Mouse (Mus musculus) embryonic facial prominence, embryonic 14.5 days (tissue): ENCODE results near the gene Mustn1. TPM values are rescaled to one million over a fixed set of nuclear protein-coding genes. Genes with fewer than 3 reads are reported as not detected.

Experiments
- polyA plus RNA-seq: library from polyadenylated mRNA; unstranded; fragments of >200 nt; fragmentation: Nextera tagmentation; extraction: Ambion mirVana; gene quantifications from 2 replicates; pipeline ENCODE4 v1.2.1, GENCODE M21; 2014

The Mustn1 gene
- polyA plus RNA-seq, 1 experiment from 2014 or later = 43.6 TPM

Other genes with a start within 250 kb of the Mustn1 start
- 13.3 and 16.5 TPM in 2 replicates for gene Rft1, start 224.8 kb upstream of the Mustn1 start, polyA plus RNA-seq
- 14.2 and 14.9 TPM in 2 replicates for gene Sfmbt1, start 164.4 kb upstream of the Mustn1 start, polyA plus RNA-seq
- gene Tmem110, start 53.6 kb upstream of the Mustn1 start, polyA plus RNA-seq = 28.2 and 28.3 TPM in 2 replicates
- 0.10 TPM in 1 of 2 replicates, not detected in the other for gene Itih4, start 7.3 kb downstream of the Mustn1 start, polyA plus RNA-seq
- 0.33 and 0.39 TPM in 2 replicates for gene Itih3, start 44.6 kb downstream of the Mustn1 start, polyA plus RNA-seq
- not detected in 2 replicates for gene Itih1, start 64.1 kb downstream of the Mustn1 start, polyA plus RNA-seq
- gene Nek4, start 72.2 kb downstream of the Mustn1 start, polyA plus RNA-seq = 9.8 and 9.9 TPM in 2 replicates
- 74.2 and 76.1 TPM in 2 replicates for gene Glt8d1, start 122.2 kb downstream of the Mustn1 start, polyA plus RNA-seq
- gene Spcs1, start 122.5 kb downstream of the Mustn1 start, polyA plus RNA-seq = 455 and 472 TPM in 2 replicates
- gene Pbrm1, start 139.9 kb downstream of the Mustn1 start, polyA plus RNA-seq = 84.6 and 96.5 TPM in 2 replicates
- 107 and 109 TPM in 2 replicates for gene Gnl3, start 140.0 kb downstream of the Mustn1 start, polyA plus RNA-seq
- gene Smim4, start 249.8 kb downstream of the Mustn1 start, polyA plus RNA-seq = 62.3 and 64.8 TPM in 2 replicates